Comparison of ENCODE assay signal across 9 mouse cellular contexts in genomic region chr10:95183051-95183450, GRCm38 (mm10).
DNase-seq lines count a peak whose midpoint lies in the region; ATAC-seq and TF ChIP-seq lines count a peak whose summit lies in the region.
"Had no signal": no experiment of that assay in that cellular context is flagged by ENCODE, and none has a peak within 500 bp of the region (broad histone marks: within the 10 kb centered on the region; RNA-seq: fewer than 3 reads in every experiment).

No protein-coding gene starts in this region.

- H3K9ac ChIP-seq in limb, embryonic 14.5 days (ENCODE audit: low read depth, low read length, severe bottlenecking), result no peak overlapping the region
- H3K9ac ChIP-seq: midbrain, embryonic 12.5 days had no signal

- no peaks in the 10 kb centered on the region for H3K27me3 ChIP-seq in limb, embryonic 14.5 days (ENCODE audit: control insufficient read depth, insufficient read depth, low read length)
- H3K27me3 ChIP-seq in limb, embryonic 10.5 days (ENCODE audit: low read depth, poor library complexity, severe bottlenecking), result no peaks in the 10 kb centered on the region
- H3K27me3 ChIP-seq: midbrain, embryonic 12.5 days had no signal

- no peaks in the 10 kb centered on the region for H3K36me3 ChIP-seq in limb, embryonic 14.5 days (ENCODE audit: control insufficient read depth, insufficient read depth, low read length)
- H3K36me3 ChIP-seq in limb, embryonic 10.5 days, result no peaks in the 10 kb centered on the region
- H3K36me3 ChIP-seq: midbrain, embryonic 12.5 days had no signal

- no peak for ATAC-seq in limb, embryonic 14.5 days (ENCODE audit: low FRiP score, low read depth)
- ATAC-seq in inflammation-experienced regulatory T-cells, adult 6 months, result no peak

- TF ChIP-seq POLR2A in limb, embryonic 14.5 days (IDR thresholded peaks at IDR 0.05; ENCODE audit: borderline replicate concordance, extremely low read depth, insufficient read depth, insufficient read length), result no peak

- peak; percentile 63 for DNase-seq in limb, embryonic 14.5 days (ENCODE audit: low spot score)
- DNase-seq in limb, embryonic 10.5 days (ENCODE audit: low spot score), result no peak
- DNase-seq in cerebellum, adult 11 months, result peak; percentile 35
- peak; percentile 63 to 78 for DNase-seq in gastrocnemius, adult 8-10 months (ENCODE audit: low spot score in 2 of 2)
- DNase-seq in layer of hippocampus, postnatal 14 days (ENCODE audit: low spot score in 2 of 2), result peak; percentile 55 to 68
- DNase-seq in ovary, postnatal 36 days (ENCODE audit: low spot score), result peak; percentile 76
- no peak for DNase-seq in spleen, postnatal 36 days (ENCODE audit: low spot score in 2 of 2)

- no peaks in the 10 kb centered on the region for H3K9me3 ChIP-seq in limb, embryonic 14.5 days (ENCODE audit: control insufficient read depth, low read length)
- H3K9me3 ChIP-seq in limb, embryonic 10.5 days (replicated peaks), result no peaks in the 10 kb centered on the region
- H3K9me3 ChIP-seq: midbrain, embryonic 12.5 days had no signal

- no peak overlapping the region for H3K4me3 ChIP-seq in limb, embryonic 14.5 days (replicated peaks; ENCODE audit: low read length)
- no peak overlapping the region for H3K4me3 ChIP-seq in limb, embryonic 10.5 days
- H3K4me3 ChIP-seq: midbrain, embryonic 12.5 days had no signal

- 66% methylated on average over 4 of the region's 4 CpGs for WGBS in limb, embryonic 14.5 days
- 81% methylated on average over 4 of the region's 4 CpGs for WGBS in limb, embryonic 10.5 days

- no peak overlapping the region for H3K27ac ChIP-seq in limb, embryonic 14.5 days (replicated peaks; ENCODE audit: low read depth, low read length)
- no peak overlapping the region for H3K27ac ChIP-seq in limb, embryonic 10.5 days
- H3K27ac ChIP-seq: midbrain, embryonic 12.5 days had no signal

- no peak overlapping the region for H3K4me2 ChIP-seq in limb, embryonic 14.5 days (replicated peaks; ENCODE audit: low read depth, low read length, severe bottlenecking)
- H3K4me2 ChIP-seq: midbrain, embryonic 12.5 days had no signal

- H3K4me1 ChIP-seq in limb, embryonic 14.5 days (ENCODE audit: control insufficient read depth, insufficient read depth, low read length), result peaks cover 5% of the 10 kb centered on the region
- peaks cover 5% of the 10 kb centered on the region; the same call in 1 of the 2 replicates for H3K4me1 ChIP-seq in limb, embryonic 10.5 days
- H3K4me1 ChIP-seq: midbrain, embryonic 12.5 days had no signal

Comparison
In these comparisons a context has a peak if more than half of its experiments do, and no peak if none do; other contexts are left out.
1. DNase-seq: peak in limb, embryonic 14.5 days (single experiment), cerebellum, adult 11 months (single experiment), gastrocnemius, adult 8-10 months (2 of 2), layer of hippocampus, postnatal 14 days (2 of 2) and ovary, postnatal 36 days (single experiment); none in limb, embryonic 10.5 days (single experiment) and spleen, postnatal 36 days (0 of 2).